Mouse (Mus musculus) ES-Bruce4 (cell line): ENCODE results near the gene Rbm7. TPM values are rescaled to one million over a fixed set of nuclear protein-coding genes. Genes with fewer than 3 reads are reported as not detected.
"Not testable (repeated sequence)": the region's sequence is repeated elsewhere in the genome, so short reads cannot be mapped to it uniquely, and the experiment has no call there.

ENCODE experiments used
- H3K27ac ChIP-seq: 2 replicates; pipeline ENCODE4 v1.5.1; 2012; ENCODE audit warnings: low read length, inconsistent platforms; ENCODE audit not compliant: insufficient read depth
- H3K27me3 ChIP-seq: 2 replicates; pipeline ENCODE4 v1.6.1; 2012; ENCODE audit warnings: mild to moderate bottlenecking, low read length, inconsistent platforms; ENCODE audit not compliant: control insufficient read depth, poor library complexity, insufficient read depth, severe bottlenecking
- H3K36me3 ChIP-seq: 2 replicates; pipeline ENCODE4 v1.6.1; 2012; ENCODE audit warnings: inconsistent platforms, mild to moderate bottlenecking, low read length, moderate library complexity; ENCODE audit not compliant: control insufficient read depth, poor library complexity, insufficient read depth, severe bottlenecking
- H3K4me1 ChIP-seq: one replicate; pipeline ENCODE4 v1.8.1; 2011; ENCODE audit warnings: low read length; ENCODE audit not compliant: control insufficient read depth, insufficient read depth
- H3K4me3 ChIP-seq: 2 replicates; pipeline ENCODE4 v1.5.1; 2011; ENCODE audit warnings: low read depth, mild to moderate bottlenecking, low read length
- H3K9ac ChIP-seq: 2 replicates; pipeline ENCODE4 v1.6.1; 2012; ENCODE audit warnings: low read depth, mild to moderate bottlenecking, inconsistent platforms; ENCODE audit not compliant: poor library complexity, severe bottlenecking
- H3K9me3 ChIP-seq: replicated peaks from 2 replicates; pipeline ENCODE4 v1.6.1; 2012; ENCODE audit warnings: mild to moderate bottlenecking, low read length, inconsistent platforms; ENCODE audit not compliant: control insufficient read depth, poor library complexity, insufficient read depth, severe bottlenecking
- CTCF ChIP-seq: IDR thresholded peaks from one replicate; pipeline ENCODE4 v1.8.1; 2011; ENCODE audit warnings: low read depth, low read length
- EP300 ChIP-seq: IDR thresholded peaks from 2 replicates; pipeline ENCODE4 v1.6.1; 2011; ENCODE audit warnings: low read depth, low read length; ENCODE audit not compliant: insufficient read depth
- POLR2A ChIP-seq: IDR thresholded peaks from one replicate; pipeline ENCODE4 v1.8.1; 2011; ENCODE audit warnings: low read length; ENCODE audit not compliant: insufficient read depth
- polyA plus RNA-seq: library from polyadenylated mRNA; stranded (reverse); fragments of >200 nt; gene quantifications from 2 replicates; pipeline ENCODE4 v1.2.4, GENCODE M21; 2011; ENCODE audit warnings: low read depth; ENCODE audit not compliant: missing spikeins, insufficient read depth, insufficient read length

Rbm7 gene
- polyA plus RNA-seq, 1 experiment = 61.6 TPM

DNA sequence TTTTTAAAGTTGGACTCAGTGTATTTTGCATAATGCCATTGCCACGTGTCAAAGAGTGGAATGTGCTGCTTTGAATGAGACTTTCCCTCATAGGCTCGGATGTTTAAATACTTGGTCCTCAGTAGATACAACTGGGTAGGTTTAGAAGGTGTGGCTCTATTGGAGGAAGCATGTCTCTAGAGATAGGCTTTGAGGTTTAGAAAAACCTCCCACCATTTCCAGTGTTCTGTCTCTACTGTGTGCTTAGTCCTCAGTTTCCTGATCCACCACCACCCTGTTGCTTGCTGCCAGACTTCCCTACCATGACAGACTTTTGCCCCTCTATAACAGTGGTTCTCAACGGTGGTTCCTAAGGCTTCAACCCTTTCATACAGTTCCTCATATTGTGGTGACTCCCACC is 37.1 kb upstream of the Rbm7 start:
- H3K27me3 ChIP-seq = peaks cover 1% of the 10 kb centered on the region; the same call in 1 of the 2 replicates
- no peaks in the 10 kb centered on the region for H3K9me3 ChIP-seq
- no peaks in the 10 kb centered on the region for H3K36me3 ChIP-seq
- TF ChIP-seq CTCF (no peak), POLR2A (no peak), EP300 (no peak)
- H3K4me1 ChIP-seq = no peaks in the 10 kb centered on the region
- H3K4me3 ChIP-seq = no peak overlapping the region
- no peak overlapping the region for H3K9ac ChIP-seq
- H3K27ac ChIP-seq = no peak overlapping the region

- Histone ChIP-seq H3K9ac (no peak overlapping the region), H3K27ac (no peak overlapping the region), H3K4me1 (no peaks in the 10 kb centered on the region), H3K36me3 (no peaks in the 10 kb centered on the region), H3K9me3 (no peaks in the 10 kb centered on the region), H3K27me3 (no peaks in the 10 kb centered on the region), H3K4me3 (no peak overlapping the region)
- TF ChIP-seq EP300 (no peak), CTCF (no peak), POLR2A (no peak)
Observed at GRCm38 (mm10) chr9:48531294-48531693, 36.2 kb upstream of the Rbm7 start.

GRCm38 (mm10) chr9:48526520-48526919 is 31.4 kb upstream of the Rbm7 start:
- TF ChIP-seq POLR2A = no peak
- TF ChIP-seq CTCF = no peak
- no peak for TF ChIP-seq EP300
- Histone ChIP-seq H3K4me1 (no peaks in the 10 kb centered on the region), H3K4me3 (no peak overlapping the region), H3K9ac (no peak overlapping the region), H3K9me3 (no peaks in the 10 kb centered on the region), H3K36me3 (no peaks in the 10 kb centered on the region), H3K27me3 (no peaks in the 10 kb centered on the region), H3K27ac (no peak overlapping the region)

DNA sequence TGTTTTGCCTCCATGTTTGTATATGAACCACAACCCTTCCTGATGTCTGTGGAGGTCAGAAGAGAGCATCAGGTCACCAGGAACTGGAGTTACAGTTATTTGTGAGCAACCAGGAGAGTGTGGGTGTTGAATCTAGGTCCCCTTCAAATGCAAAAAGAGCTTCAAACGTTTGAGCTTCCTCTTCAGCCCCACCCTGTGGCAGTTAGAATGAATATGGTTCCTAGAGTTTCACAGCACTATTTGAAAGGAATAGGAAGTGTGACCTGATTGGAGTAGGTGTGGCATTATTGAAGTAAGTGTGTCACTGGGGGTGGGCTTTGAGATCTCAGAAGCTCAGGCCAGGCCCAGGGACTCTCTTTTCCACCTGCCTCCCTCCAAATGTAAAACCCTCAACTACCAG is 30.5 kb upstream of the Rbm7 start:
- no peaks in the 10 kb centered on the region for H3K36me3 ChIP-seq
- H3K27ac ChIP-seq = no peak overlapping the region
- H3K9me3 ChIP-seq = no peaks in the 10 kb centered on the region
- H3K9ac ChIP-seq = no peak overlapping the region
- no peak overlapping the region for H3K4me3 ChIP-seq
- no peaks in the 10 kb centered on the region for H3K27me3 ChIP-seq
- no peaks in the 10 kb centered on the region for H3K4me1 ChIP-seq
- no peak for TF ChIP-seq EP300
- no peak for TF ChIP-seq POLR2A
- no peak for TF ChIP-seq CTCF

GRCm38 (mm10) chr9:48520405-48520804 is 25.3 kb upstream of the Rbm7 start:
- H3K4me1 ChIP-seq, H3K27me3 ChIP-seq, H3K4me3 ChIP-seq, H3K27ac ChIP-seq, H3K36me3 ChIP-seq, H3K9ac ChIP-seq, H3K9me3 ChIP-seq: not testable (repeated sequence)

DNA sequence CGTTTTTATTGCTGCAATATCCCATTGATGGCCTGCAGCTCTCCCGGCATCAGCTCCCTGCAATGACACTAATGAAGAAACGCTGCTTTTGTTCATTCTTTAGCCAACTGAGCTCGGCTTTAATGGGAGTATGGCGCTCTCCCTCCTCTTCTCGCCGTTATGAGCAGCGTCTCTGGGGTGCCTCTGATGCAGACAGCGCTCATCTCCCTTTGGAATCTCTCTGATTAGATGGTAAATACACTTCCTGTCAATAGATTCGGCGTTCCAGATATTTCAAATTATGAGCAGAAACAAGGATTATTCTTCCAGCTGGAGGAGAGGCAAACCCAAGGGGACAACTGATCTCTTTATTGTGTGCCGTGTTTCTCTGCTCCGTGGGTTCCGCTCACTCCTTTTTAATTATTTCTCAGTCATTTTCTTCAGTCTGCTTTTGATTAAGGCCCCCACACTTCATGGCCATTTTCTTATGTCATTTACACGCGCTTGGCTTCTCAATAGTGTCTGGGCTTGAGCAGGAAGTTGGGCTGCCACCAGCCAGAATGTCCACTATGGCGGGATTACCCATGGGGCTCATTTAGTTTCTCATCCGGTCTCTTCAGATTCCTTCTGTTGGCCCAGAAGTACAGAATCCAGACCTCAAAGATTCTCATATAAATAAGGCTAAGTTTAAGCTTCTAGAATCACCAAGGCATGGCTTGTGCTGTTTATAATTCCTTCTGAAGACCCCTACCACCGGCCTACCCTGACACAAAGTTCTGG is 22.5 kb upstream of the Rbm7 start:
- Histone ChIP-seq H3K4me1 (no peaks in the 10 kb centered on the region), H3K4me3 (no peak overlapping the region), H3K36me3 (no peaks in the 10 kb centered on the region), H3K9me3 (no peaks in the 10 kb centered on the region), H3K27ac (no peak overlapping the region), H3K9ac (no peak overlapping the region), H3K27me3 (no peaks in the 10 kb centered on the region)
- no peak for TF ChIP-seq CTCF
- TF ChIP-seq POLR2A = no peak
- TF ChIP-seq EP300 = no peak
